Mouse (Mus musculus) macrophage (primary cell): ENCODE data around the gene Mvd. TPM values are rescaled to one million over a fixed set of nuclear protein-coding genes. Genes with fewer than 3 reads are reported as not detected.

Experiments
- H3K27ac ChIP-seq: fragments of 350-480 bp; formaldehyde crosslinking; 2 replicates; pipeline ENCODE4 v1.9.0; 2021
- H3K36me3 ChIP-seq: fragments of 350-480 bp; formaldehyde crosslinking; 2 replicates; pipeline ENCODE4 v1.9.0; 2021; ENCODE audit errors: inconsistent target
- H3K4me3 ChIP-seq: fragments of 350-480 bp; formaldehyde crosslinking; 2 replicates; pipeline ENCODE4 v1.9.0; 2021; ENCODE audit errors: inconsistent target
- H3K79me2 ChIP-seq: fragments of 350-480 bp; formaldehyde crosslinking; 2 replicates; pipeline ENCODE4 v1.9.0; 2021; ENCODE audit errors: inconsistent target
- WGBS: methylation state at CpG from one replicate; pipeline ENCODE4 v1.1.7; 2026; ENCODE audit warnings: inconsistent platforms; ENCODE audit not compliant: missing documents; 5-methylcytosine and 5-hydroxymethylcytosine counted together
- polyA plus RNA-seq: library from polyadenylated mRNA; stranded (reverse); fragments of 250-400 nt; gene quantifications from 3 replicates; pipeline ENCODE4 v1.2.4, GENCODE M21; 2018; ENCODE audit warnings: inconsistent platforms

The Mvd gene
- polyA plus RNA-seq, 1 experiment from 2014 or later: 10.1 TPM

- 32% methylated on average over 11 of the region's 12 CpGs for WGBS
- peaks cover 34% of the 10 kb centered on the region for H3K36me3 ChIP-seq
- H3K27ac ChIP-seq: no peak overlapping the region
- H3K79me2 ChIP-seq: no peaks in the 10 kb centered on the region; the same call in 1 of the 2 replicates
- H3K4me3 ChIP-seq: no peak overlapping the region
These were observed 20.7 kb upstream of the Mvd start for GRCm38 (mm10) chr8:122463651-122464640.

DNA sequence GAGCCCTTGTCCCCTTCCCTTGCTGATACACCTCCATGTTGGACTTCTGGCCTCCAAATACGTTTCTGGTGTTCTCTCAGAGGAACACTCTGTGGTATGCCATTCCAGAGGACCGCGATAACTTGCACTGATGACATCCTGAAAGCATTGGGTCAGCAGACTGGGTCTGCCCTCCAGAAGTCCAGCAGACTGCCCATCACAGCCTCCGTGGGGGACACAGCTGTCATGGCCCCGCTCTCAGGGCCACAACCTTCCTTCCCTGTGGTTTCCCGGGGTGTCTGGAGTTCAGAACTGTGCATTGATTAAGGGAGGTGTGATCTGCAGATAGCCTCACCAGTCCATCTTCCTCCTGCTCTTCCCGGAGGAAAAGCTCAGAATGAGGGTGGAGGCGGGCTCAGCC lies 19.3 kb upstream of the Mvd start:
- peaks cover 19% of the 10 kb centered on the region for H3K36me3 ChIP-seq

GRCm38 (mm10) chr8:122461473-122462148 lies 18.4 kb upstream of the Mvd start:
- Histone ChIP-seq H3K36me3 (peaks cover 10% of the 10 kb centered on the region; the same call in 1 of the 2 replicates), H3K27ac (no peak overlapping the region), H3K4me3 (no peak overlapping the region), H3K79me2 (no peaks in the 10 kb centered on the region)
- 84% methylated on average over 10 of the region's 11 CpGs for WGBS

More for the DNA sequence above, 19.3 kb upstream of the Mvd start:
- 94% methylated on average over 6 of the region's 8 CpGs for WGBS
- Histone ChIP-seq H3K27ac (no peak overlapping the region), H3K4me3 (no peak overlapping the region), H3K79me2 (no peaks in the 10 kb centered on the region)

- Histone ChIP-seq H3K36me3 (0 out of 2 replicates have a peak, but pooled peaks cover 2% of the 10 kb centered on the region), H3K79me2 (no peaks in the 10 kb centered on the region), H3K27ac (no peak within 1 kb of the TSS), H3K4me3 (no peak within 1 kb of the TSS)
- WGBS: 8% methylated on average over 41 of the region's 56 CpGs
These were observed 17.6 kb upstream of the Mvd start, which contains the start of gene Snai3 for GRCm38 (mm10) chr8:122460524-122461472. Snai3 (minus strand) TSS chr8:122460733.

DNA sequence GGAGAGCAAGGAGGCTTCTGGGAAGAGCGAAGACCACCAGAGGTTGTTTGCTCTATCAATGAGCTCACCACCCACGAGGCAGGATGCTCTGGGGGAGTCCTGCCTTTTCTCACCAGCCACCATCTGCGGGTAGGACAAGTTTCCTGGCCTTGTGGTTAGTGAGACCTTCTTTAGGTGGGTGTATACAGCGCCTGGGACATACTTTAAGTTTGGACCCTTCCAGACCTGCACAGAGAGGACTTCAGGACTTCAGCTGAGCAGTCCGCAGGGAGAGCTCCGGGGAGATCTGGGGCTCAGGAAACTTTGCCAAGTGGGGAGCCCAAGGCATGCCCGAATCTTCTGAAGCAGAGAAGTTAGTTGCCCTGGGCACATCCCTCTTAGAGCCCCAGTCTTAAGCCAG lies 16.8 kb upstream of the Mvd start:
- Histone ChIP-seq H3K4me3 (no peak overlapping the region), H3K27ac (no peak overlapping the region), H3K79me2 (no peaks in the 10 kb centered on the region), H3K36me3 (no peaks in the 10 kb centered on the region)
- WGBS: 38% methylated on average over 7 of the region's 7 CpGs

DNA sequence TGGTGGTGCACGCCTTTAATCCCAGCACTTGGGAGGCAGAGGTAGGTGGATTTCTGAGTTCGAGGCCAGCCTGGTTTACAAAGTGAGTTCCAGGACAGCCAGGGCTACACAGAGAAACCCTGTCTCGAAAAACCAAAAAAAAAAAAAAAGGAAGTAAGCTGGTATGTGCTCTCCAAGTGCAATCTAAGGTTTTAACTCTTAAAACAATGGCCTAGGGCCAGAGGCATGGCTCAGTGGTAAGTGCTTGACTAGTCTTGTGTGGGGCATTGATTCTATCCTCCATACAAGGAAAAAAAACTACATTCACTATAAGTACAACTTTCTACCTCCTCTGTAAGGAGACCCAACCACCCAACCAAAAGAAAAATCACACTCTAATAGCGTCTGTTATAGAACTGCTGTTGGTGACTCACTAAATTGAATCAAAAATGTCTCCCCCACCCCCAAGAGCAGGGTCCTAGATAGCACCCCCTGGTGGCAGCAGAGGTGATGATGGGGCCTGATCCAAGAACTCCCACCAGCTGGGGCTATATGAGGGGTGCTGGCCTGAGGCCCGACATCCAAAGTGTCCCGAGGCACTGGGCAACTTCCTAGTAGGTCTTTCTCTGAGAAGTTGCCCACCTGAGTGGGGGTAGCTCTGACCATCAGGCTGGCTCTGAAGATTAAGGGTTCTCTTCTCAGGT lies 16.1 kb upstream of the Mvd start:
- WGBS: 49% methylated on average over 6 of the region's 6 CpGs
- H3K4me3 ChIP-seq: no peak overlapping the region
- no peaks in the 10 kb centered on the region for H3K79me2 ChIP-seq
- no peak overlapping the region for H3K27ac ChIP-seq
- no peaks in the 10 kb centered on the region for H3K36me3 ChIP-seq

GRCm38 (mm10) chr8:122457171-122457570 lies 13.9 kb upstream of the Mvd start:
- Histone ChIP-seq H3K36me3 (no peaks in the 10 kb centered on the region), H3K4me3 (no peak overlapping the region), H3K27ac (no peak overlapping the region), H3K79me2 (no peaks in the 10 kb centered on the region)
- 93% methylated on average over 9 of the region's 11 CpGs for WGBS

GRCm38 (mm10) chr8:122454409-122454808 lies 11.2 kb upstream of the Mvd start:
- H3K27ac ChIP-seq: no peak overlapping the region
- H3K79me2 ChIP-seq: no peaks in the 10 kb centered on the region
- H3K4me3 ChIP-seq: no peak overlapping the region
- H3K36me3 ChIP-seq: no peaks in the 10 kb centered on the region
- 56% methylated on average over 6 of the region's 6 CpGs for WGBS

DNA sequence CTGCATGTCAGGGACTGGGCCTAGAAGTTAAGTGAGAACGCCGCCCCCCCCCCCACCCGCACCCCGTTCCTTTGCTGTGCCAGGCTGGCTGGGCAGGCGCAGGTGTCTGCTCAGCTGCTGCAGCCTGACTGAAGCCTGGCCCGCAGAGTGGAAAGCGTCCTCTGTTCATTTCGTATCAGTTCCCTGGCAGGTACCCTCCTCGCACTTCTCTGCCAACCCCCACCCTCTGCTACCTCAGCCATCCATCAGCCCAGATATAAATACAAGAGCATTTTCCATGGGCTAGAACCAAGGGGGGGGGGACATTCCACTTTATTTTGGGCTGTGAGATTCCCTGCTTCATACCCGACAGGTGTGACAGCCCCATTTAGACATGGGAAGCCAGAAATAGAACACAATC lies 8.9 kb upstream of the Mvd start:
- Histone ChIP-seq H3K27ac (no peak overlapping the region), H3K36me3 (no peaks in the 10 kb centered on the region), H3K4me3 (no peak overlapping the region), H3K79me2 (no peaks in the 10 kb centered on the region)
- 91% methylated on average over 8 of the region's 10 CpGs for WGBS

- H3K36me3 ChIP-seq: no peaks in the 10 kb centered on the region
- no peak overlapping the region for H3K27ac ChIP-seq
- no peaks in the 10 kb centered on the region for H3K79me2 ChIP-seq
- H3K4me3 ChIP-seq: no peak overlapping the region
- WGBS: 90% methylated on average over 7 of the region's 7 CpGs
These were observed 8.0 kb upstream of the Mvd start for GRCm38 (mm10) chr8:122451161-122451703.

DNA sequence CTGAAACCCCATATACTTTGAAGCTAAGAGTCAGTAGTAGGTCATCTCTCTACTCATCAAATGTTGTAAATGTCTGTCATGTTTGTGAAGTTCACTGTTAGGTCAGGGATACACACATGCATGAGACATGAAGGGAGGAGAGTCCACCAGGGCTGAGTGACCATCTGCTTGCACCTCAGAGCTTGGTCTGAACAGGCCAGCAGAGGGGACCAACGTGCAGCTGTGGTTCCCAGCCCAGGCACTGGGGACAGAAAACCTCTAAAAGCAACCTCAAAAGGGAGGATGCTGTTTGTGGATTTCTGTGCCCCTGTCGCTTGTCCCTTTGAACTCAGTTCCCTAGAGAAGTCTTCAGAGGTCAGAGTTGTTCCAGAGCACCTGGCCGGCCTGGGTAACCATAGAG lies 2.0 kb upstream of the Mvd start:
- Histone ChIP-seq H3K79me2 (peaks cover 27% of the 10 kb centered on the region; the same call in 1 of the 2 replicates), H3K27ac (no peak overlapping the region; the same call in 1 of the 2 replicates), H3K4me3 (no peak overlapping the region), H3K36me3 (no peaks in the 10 kb centered on the region)
- WGBS: 73% methylated on average over 2 of the region's 3 CpGs

DNA sequence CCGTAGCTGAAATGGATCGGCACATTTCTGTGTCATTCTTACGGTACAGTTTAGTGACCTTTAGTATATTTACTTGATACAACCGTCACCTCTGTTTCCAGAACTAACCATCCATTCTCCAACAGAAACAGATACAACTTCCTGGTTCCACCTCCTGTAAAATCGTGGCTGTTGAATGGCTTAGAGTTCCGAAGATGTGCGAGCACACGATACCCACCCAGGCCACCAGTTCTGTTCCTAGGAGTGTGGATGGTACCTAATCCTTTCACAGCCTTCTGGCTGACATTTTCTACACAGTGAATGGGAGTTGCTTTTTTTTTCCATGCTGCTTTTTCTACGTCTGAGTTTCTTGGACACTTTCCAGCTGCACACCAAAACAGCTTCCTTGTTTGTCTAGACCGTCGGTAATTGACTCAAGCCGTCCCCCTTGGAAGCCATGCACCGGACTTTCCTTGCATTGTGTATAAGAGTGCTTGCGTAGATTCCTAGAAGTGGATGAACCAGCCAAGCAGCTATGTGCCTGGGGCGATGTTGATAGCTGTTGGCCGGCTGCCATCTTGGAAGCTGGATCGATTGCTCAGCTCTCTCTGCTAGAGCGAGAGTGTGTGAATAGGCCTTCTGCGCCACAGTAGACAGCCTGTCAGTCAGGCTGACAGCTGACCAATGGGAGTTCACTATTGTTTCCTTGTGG lies 981 bp upstream of the Mvd start:
- under 1% methylated on average over 18 of the region's 19 CpGs for WGBS
- H3K27ac ChIP-seq: peak overlapping the region; percentile 91
- H3K36me3 ChIP-seq: no peaks in the 10 kb centered on the region
- H3K79me2 ChIP-seq: peaks cover 37% of the 10 kb centered on the region; the same call in 1 of the 2 replicates
- H3K4me3 ChIP-seq: peak overlapping the region; percentile 99

GRCm38 (mm10) chr8:122442781-122443180 lies 441 bp downstream of the Mvd start:
- whole genome bisulfite sequencing: 2% methylated on average over 12 of the region's 12 CpGs
- H3K79me2 ChIP-seq: peaks cover 37% of the 10 kb centered on the region; the same call in 1 of the 2 replicates
- H3K4me3 ChIP-seq: peak overlapping the region; percentile 99
- peak overlapping the region; percentile 94 for H3K27ac ChIP-seq
- no peaks in the 10 kb centered on the region for H3K36me3 ChIP-seq
